Mouse (Mus musculus): ENCODE results near the gene Mymx. TPM values are rescaled to one million over a fixed set of nuclear protein-coding genes. Genes with fewer than 3 reads are reported as not detected.
"Not testable (repeated sequence)": the region's sequence is repeated elsewhere in the genome, so short reads cannot be mapped to it uniquely, and the experiment has no call there.

The Mymx gene
- polyA plus RNA-seq, 1 experiment from 2014 or later: 5.6 TPM

- Histone ChIP-seq H3K36me3 (replicated peaks; ENCODE audit: control insufficient read depth, insufficient read depth, low read depth, low read length) (no peaks in the 10 kb centered on the region), H3K27me3 (ENCODE audit: control insufficient read depth, insufficient read depth, low read length) (no peaks in the 10 kb centered on the region), H3K9ac (replicated peaks; ENCODE audit: low read length) (peak overlapping the region; percentile 60), H3K4me2 (ENCODE audit: low read depth, low read length) (peak overlapping the region; percentile 57), H3K27ac (replicated peaks; ENCODE audit: low read depth, low read length) (no peak overlapping the region), H3K4me1 (ENCODE audit: control insufficient read depth, insufficient read depth, low read length) (no peaks in the 10 kb centered on the region), H3K9me3 (replicated peaks; ENCODE audit: control insufficient read depth, low read length) (no peaks in the 10 kb centered on the region), H3K4me3 (ENCODE audit: low read depth, low read length) (peak overlapping the region; percentile 31)
- 1% methylated on average over 34 of the region's 34 CpGs for WGBS
- DNase-seq (ENCODE audit: low spot score) (peak; percentile 81), ATAC-seq (replicated peaks; ENCODE audit: insufficient number of reproducible peaks, low FRiP score, low TSS enrichment, low read depth) (peak; percentile 57)
Measured at GRCm38 (mm10) chr17:45629861-45630694, 28.2 kb upstream of the Mymx start.

GRCm38 (mm10) chr17:45628885-45629855 is 27.3 kb upstream of the Mymx start:
- no peak for ATAC-seq (replicated peaks; ENCODE audit: insufficient number of reproducible peaks, low FRiP score, low TSS enrichment, low read depth)
- H3K4me2 ChIP-seq (ENCODE audit: low read depth, low read length): peak overlapping the region; percentile 57
- no peaks in the 10 kb centered on the region for H3K36me3 ChIP-seq (replicated peaks; ENCODE audit: control insufficient read depth, insufficient read depth, low read depth, low read length)
- 73% methylated on average over 13 of the region's 13 CpGs for WGBS
- H3K27ac ChIP-seq (replicated peaks; ENCODE audit: low read depth, low read length): no peak overlapping the region
- H3K27me3 ChIP-seq (ENCODE audit: control insufficient read depth, insufficient read depth, low read length): no peaks in the 10 kb centered on the region
- H3K9ac ChIP-seq (replicated peaks; ENCODE audit: low read length): no peak overlapping the region
- no peaks in the 10 kb centered on the region for H3K9me3 ChIP-seq (replicated peaks; ENCODE audit: control insufficient read depth, low read length)
- no peaks in the 10 kb centered on the region for H3K4me1 ChIP-seq (ENCODE audit: control insufficient read depth, insufficient read depth, low read length)
- no peak for DNase-seq (ENCODE audit: low spot score)
- H3K4me3 ChIP-seq (ENCODE audit: low read depth, low read length): no peak overlapping the region

- Histone ChIP-seq H3K4me2 (ENCODE audit: low read depth, low read length) (no peak overlapping the region), H3K4me1 (ENCODE audit: control insufficient read depth, insufficient read depth, low read length) (no peaks in the 10 kb centered on the region), H3K27ac (replicated peaks; ENCODE audit: low read depth, low read length) (no peak overlapping the region), H3K36me3 (replicated peaks; ENCODE audit: control insufficient read depth, insufficient read depth, low read depth, low read length) (no peaks in the 10 kb centered on the region), H3K4me3 (ENCODE audit: low read depth, low read length) (no peak overlapping the region), H3K27me3 (ENCODE audit: control insufficient read depth, insufficient read depth, low read length) (no peaks in the 10 kb centered on the region), H3K9me3 (replicated peaks; ENCODE audit: control insufficient read depth, low read length) (no peaks in the 10 kb centered on the region), H3K9ac (replicated peaks; ENCODE audit: low read length) (no peak overlapping the region)
- 24% methylated on average over 3 of the region's 3 CpGs for WGBS
- DNase-seq (ENCODE audit: low spot score): no peak
- no peak for ATAC-seq (replicated peaks; ENCODE audit: insufficient number of reproducible peaks, low FRiP score, low TSS enrichment, low read depth)
Measured at GRCm38 (mm10) chr17:45628160-45628559, 26.3 kb upstream of the Mymx start.

GRCm38 (mm10) chr17:45626577-45627134 is 24.8 kb upstream of the Mymx start:
- WGBS: 23% methylated on average over 15 of the region's 15 CpGs
- DNase-seq (ENCODE audit: low spot score) (peak; percentile 95), ATAC-seq (replicated peaks; ENCODE audit: insufficient number of reproducible peaks, low FRiP score, low TSS enrichment, low read depth) (0 out of 2 replicates have a peak, but pooled peaks have one; percentile 10)
- Histone ChIP-seq H3K9ac (replicated peaks; ENCODE audit: low read length) (no peak overlapping the region), H3K36me3 (replicated peaks; ENCODE audit: control insufficient read depth, insufficient read depth, low read depth, low read length) (no peaks in the 10 kb centered on the region), H3K4me1 (ENCODE audit: control insufficient read depth, insufficient read depth, low read length) (no peaks in the 10 kb centered on the region), H3K4me2 (ENCODE audit: low read depth, low read length) (no peak overlapping the region), H3K27me3 (ENCODE audit: control insufficient read depth, insufficient read depth, low read length) (no peaks in the 10 kb centered on the region), H3K9me3 (replicated peaks; ENCODE audit: control insufficient read depth, low read length) (no peaks in the 10 kb centered on the region), H3K27ac (replicated peaks; ENCODE audit: low read depth, low read length) (no peak overlapping the region), H3K4me3 (ENCODE audit: low read depth, low read length) (no peak overlapping the region)

- 91% methylated on average over 8 of the region's 8 CpGs for WGBS
- not testable (repeated sequence) for H3K36me3 ChIP-seq (replicated peaks; ENCODE audit: control insufficient read depth, insufficient read depth, low read depth, low read length); DNase-seq (ENCODE audit: low spot score); H3K27ac ChIP-seq (replicated peaks; ENCODE audit: low read depth, low read length); H3K4me2 ChIP-seq (ENCODE audit: low read depth, low read length); H3K4me1 ChIP-seq (ENCODE audit: control insufficient read depth, insufficient read depth, low read length); H3K9ac ChIP-seq (replicated peaks; ENCODE audit: low read length); H3K9me3 ChIP-seq (replicated peaks; ENCODE audit: control insufficient read depth, low read length); ATAC-seq (replicated peaks; ENCODE audit: insufficient number of reproducible peaks, low FRiP score, low TSS enrichment, low read depth); H3K27me3 ChIP-seq (ENCODE audit: control insufficient read depth, insufficient read depth, low read length); H3K4me3 ChIP-seq (ENCODE audit: low read depth, low read length)
Measured at GRCm38 (mm10) chr17:45623425-45623824, 21.5 kb upstream of the Mymx start.

- 21% methylated on average over 20 of the region's 20 CpGs for WGBS
- Histone ChIP-seq H3K4me1 (ENCODE audit: control insufficient read depth, insufficient read depth, low read length) (peaks cover 5% of the 10 kb centered on the region; the same call in 1 of the 2 replicates), H3K4me2 (ENCODE audit: low read depth, low read length) (peak overlapping the region; percentile 36), H3K27me3 (ENCODE audit: control insufficient read depth, insufficient read depth, low read length) (no peaks in the 10 kb centered on the region), H3K4me3 (ENCODE audit: low read depth, low read length) (no peak overlapping the region), H3K9ac (replicated peaks; ENCODE audit: low read length) (peak overlapping the region; percentile 45), H3K27ac (replicated peaks; ENCODE audit: low read depth, low read length) (no peak overlapping the region), H3K9me3 (replicated peaks; ENCODE audit: control insufficient read depth, low read length) (no peaks in the 10 kb centered on the region), H3K36me3 (replicated peaks; ENCODE audit: control insufficient read depth, insufficient read depth, low read depth, low read length) (no peaks in the 10 kb centered on the region)
- no peak for DNase-seq (ENCODE audit: low spot score)
- no peak for ATAC-seq (replicated peaks; ENCODE audit: insufficient number of reproducible peaks, low FRiP score, low TSS enrichment, low read depth)
Measured at GRCm38 (mm10) chr17:45619386-45620256, 17.7 kb upstream of the Mymx start.

- DNase-seq (ENCODE audit: low spot score) (no peak), ATAC-seq (replicated peaks; ENCODE audit: insufficient number of reproducible peaks, low FRiP score, low TSS enrichment, low read depth) (peak; percentile 72; the same call in 1 of the 2 replicates)
- Histone ChIP-seq H3K9ac (replicated peaks; ENCODE audit: low read length) (peak overlapping the region; percentile 45), H3K4me1 (ENCODE audit: control insufficient read depth, insufficient read depth, low read length) (peaks cover 5% of the 10 kb centered on the region; the same call in 1 of the 2 replicates), H3K4me2 (ENCODE audit: low read depth, low read length) (peak overlapping the region; percentile 36), H3K36me3 (replicated peaks; ENCODE audit: control insufficient read depth, insufficient read depth, low read depth, low read length) (no peaks in the 10 kb centered on the region), H3K27ac (replicated peaks; ENCODE audit: low read depth, low read length) (no peak overlapping the region), H3K27me3 (ENCODE audit: control insufficient read depth, insufficient read depth, low read length) (no peaks in the 10 kb centered on the region), H3K9me3 (replicated peaks; ENCODE audit: control insufficient read depth, low read length) (no peaks in the 10 kb centered on the region), H3K4me3 (ENCODE audit: low read depth, low read length) (no peak overlapping the region)
- 12% methylated on average over 8 of the region's 8 CpGs for WGBS
Measured at GRCm38 (mm10) chr17:45618941-45619385, 17.1 kb upstream of the Mymx start.
